Mouse (Mus musculus) kidney, adult 2 months (tissue): ENCODE measurements at regions not wholly inside any gene's neighbourhood (a gene's known extent, or its start where the extent isn't known, plus 50 kb on each side); places are given as distances from the start of the nearest gene placed in this dataset.

Experiments
- CTCF ChIP-seq: fragments of 200-500 bp; conservative IDR thresholded peaks from 2 replicates; pipeline ENCODE4 v1.5.1; 2011; ENCODE audit warnings: low read depth, mild to moderate bottlenecking, control low read depth, low read length, moderate library complexity, mixed read lengths; ENCODE audit not compliant: insufficient read depth, insufficient read length
- POLR2A ChIP-seq: fragments of 200-500 bp; IDR thresholded peaks from one replicate; pipeline ENCODE4 v1.6.1; 2011; ENCODE audit warnings: low read depth, low read length, control low read depth

DNA sequence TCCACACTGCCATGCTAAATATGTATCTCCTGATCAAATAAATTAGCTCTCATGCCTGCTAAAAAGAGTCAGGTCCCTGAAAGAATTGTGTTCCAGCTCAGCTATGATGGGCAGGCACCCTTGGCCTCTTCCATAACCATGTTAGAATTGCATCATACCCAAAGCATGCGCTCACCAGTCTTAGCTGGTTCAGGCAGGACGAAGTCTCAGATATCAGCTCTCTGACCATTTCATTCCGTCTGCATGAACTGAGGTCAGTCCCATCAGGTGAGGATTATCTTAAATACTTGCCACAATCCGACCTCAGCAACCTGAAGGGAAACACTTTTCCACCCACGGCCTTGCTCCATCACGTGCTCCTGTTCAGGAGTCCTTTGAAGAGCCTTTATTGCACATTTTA lies 101.3 kb upstream of the Rreb1 start:
- TF ChIP-seq CTCF: no peak
- TF ChIP-seq POLR2A: no peak
